Mouse (Mus musculus): Measurements from ENCODE around the gene Miga1.

Miga1 gene

GRCm38 (mm10) chr3:152339862-152340557 lies at the start of gene Miga1:
TSS of gene Miga1 (minus strand) at chr3:152340407.
- in situ Hi-C loops (cut with MboI, MseI) = no loop called here

GRCm38 (mm10) chr3:152384106-152384505 lies 43.9 kb upstream of the Miga1 start:
- in situ Hi-C loops (cut with MboI, MseI) = no loop called here

GRCm38 (mm10) chr3:152376063-152376462 lies 35.9 kb upstream of the Miga1 start:
- in situ Hi-C loops (cut with MboI, MseI) = loop anchor here (10.0 kb wide), 1 partner anchor 379 kb away; no protein-coding TSS in a partner anchor

GRCm38 (mm10) chr3:152364181-152364580 lies 24.0 kb upstream of the Miga1 start:
- in situ Hi-C loops (cut with MboI, MseI) = no loop called here

- in situ Hi-C loops (cut with MboI, MseI) = no loop called here
These were observed 18.9 kb upstream of the Miga1 start for GRCm38 (mm10) chr3:152359151-152359550.

- in situ Hi-C loops (cut with MboI, MseI) = no loop called here
These were observed 16.5 kb upstream of the Miga1 start for GRCm38 (mm10) chr3:152356751-152357150.

GRCm38 (mm10) chr3:152355361-152355760 lies 15.2 kb upstream of the Miga1 start:
- in situ Hi-C loops (cut with MboI, MseI) = no loop called here

- in situ Hi-C loops (cut with MboI, MseI) = no loop called here
These were observed 13.4 kb upstream of the Miga1 start for GRCm38 (mm10) chr3:152353434-152354177.

- in situ Hi-C loops (cut with MboI, MseI) = no loop called here
These were observed 12.1 kb upstream of the Miga1 start for GRCm38 (mm10) chr3:152352289-152352688.

GRCm38 (mm10) chr3:152350966-152351365 lies 10.8 kb upstream of the Miga1 start:
- in situ Hi-C loops (cut with MboI, MseI) = no loop called here

GRCm38 (mm10) chr3:152350431-152350830 lies 10.2 kb upstream of the Miga1 start:
- in situ Hi-C loops (cut with MboI, MseI) = no loop called here

- in situ Hi-C loops (cut with MboI, MseI) = no loop called here
These were observed 8.0 kb upstream of the Miga1 start for GRCm38 (mm10) chr3:152348011-152348830.

GRCm38 (mm10) chr3:152347227-152347626 lies 7.0 kb upstream of the Miga1 start:
- in situ Hi-C loops (cut with MboI, MseI) = no loop called here

GRCm38 (mm10) chr3:152346633-152347141 lies 6.5 kb upstream of the Miga1 start:
- in situ Hi-C loops (cut with MboI, MseI) = no loop called here

GRCm38 (mm10) chr3:152345732-152346632 lies 5.8 kb upstream of the Miga1 start, which contains the start of gene Usp33:
TSS of gene Usp33 (plus strand) at chr3:152346478.
- in situ Hi-C loops (cut with MboI, MseI) = no loop called here

- in situ Hi-C loops (cut with MboI, MseI) = no loop called here
These were observed 2.8 kb upstream of the Miga1 start for GRCm38 (mm10) chr3:152342961-152343517.

GRCm38 (mm10) chr3:152336085-152336484 lies 4.1 kb downstream of the Miga1 start:
- in situ Hi-C loops (cut with MboI, MseI) = no loop called here

- in situ Hi-C loops (cut with MboI, MseI) = no loop called here
These were observed 6.6 kb downstream of the Miga1 start for GRCm38 (mm10) chr3:152333641-152334040.

GRCm38 (mm10) chr3:152332545-152333300 lies 7.5 kb downstream of the Miga1 start:
- in situ Hi-C loops (cut with MboI, MseI) = no loop called here

- in situ Hi-C loops (cut with MboI, MseI) = no loop called here
These were observed 8.1 kb downstream of the Miga1 start for GRCm38 (mm10) chr3:152332104-152332503.
